Mouse (Mus musculus): ENCODE data around the gene Dmap1. TPM values are rescaled to one million over a fixed set of nuclear protein-coding genes. Genes with fewer than 3 reads are reported as not detected.

The Dmap1 gene
- total and polyA plus RNA-seq, 3 experiments = 45.2 to 69.7 TPM; not detected in 1

DNA sequence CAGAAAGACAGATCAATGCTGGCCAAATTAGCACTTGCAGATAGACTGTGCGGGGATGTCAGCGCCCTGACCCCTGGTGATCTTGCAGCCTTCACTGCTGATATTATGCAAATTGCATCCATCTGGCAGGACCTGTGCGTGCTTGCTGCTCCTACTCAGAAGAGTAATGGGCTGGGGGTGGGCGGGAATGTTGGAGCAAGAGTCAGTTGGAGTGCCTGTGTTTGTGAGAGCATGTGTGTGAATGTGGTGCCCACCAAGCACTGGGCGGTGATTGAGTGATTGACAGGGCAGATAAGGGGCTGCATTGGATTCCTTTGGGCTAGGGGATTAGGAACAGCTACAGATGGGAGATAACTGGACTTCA is 26.6 kb downstream of the Dmap1 start:
- Histone ChIP-seq H3K79me2 (ENCODE audit: control insufficient read depth, insufficient read depth, low read length, poor library complexity) (no peaks in the 10 kb centered on the region), H3K27ac (ENCODE audit: control insufficient read depth, low read depth, low read length) (no peak overlapping the region), H3K4me1 (ENCODE audit: control insufficient read depth in 1 of 2, insufficient read depth in 2 of 2, low read length in 2 of 2) (no peaks in the 10 kb centered on the region), H3K27me3 (ENCODE audit: control insufficient read depth in 1 of 2, insufficient read depth in 2 of 2, low read length in 2 of 2) (no peaks in the 10 kb centered on the region), H3K4me3 (ENCODE audit: control insufficient read depth in 1 of 2, insufficient read depth in 1 of 2, low read depth in 2 of 2, low read length in 2 of 2) (no peak overlapping the region), H3K9ac (ENCODE audit: control insufficient read depth, low read depth, low read length, poor library complexity, severe bottlenecking) (no peak overlapping the region), H3K9me3 (replicated peaks; ENCODE audit: insufficient read depth, low read length) (no peaks in the 10 kb centered on the region), H3K36me3 (ENCODE audit: control insufficient read depth in 1 of 2, insufficient read depth in 2 of 2, low read length in 2 of 2) (no peaks in the 10 kb centered on the region)
- TF ChIP-seq TAL1 (IDR thresholded peaks at IDR 0.05; ENCODE audit: low read length) (no peak), GATA1 (IDR thresholded peaks at IDR 0.05; ENCODE audit: low read depth, low read length) (0 out of 2 replicates have a peak, but pooled peaks have one; percentile 18)
- DNase-seq (ENCODE audit: low read depth, low spot score) = no peak

DNA sequence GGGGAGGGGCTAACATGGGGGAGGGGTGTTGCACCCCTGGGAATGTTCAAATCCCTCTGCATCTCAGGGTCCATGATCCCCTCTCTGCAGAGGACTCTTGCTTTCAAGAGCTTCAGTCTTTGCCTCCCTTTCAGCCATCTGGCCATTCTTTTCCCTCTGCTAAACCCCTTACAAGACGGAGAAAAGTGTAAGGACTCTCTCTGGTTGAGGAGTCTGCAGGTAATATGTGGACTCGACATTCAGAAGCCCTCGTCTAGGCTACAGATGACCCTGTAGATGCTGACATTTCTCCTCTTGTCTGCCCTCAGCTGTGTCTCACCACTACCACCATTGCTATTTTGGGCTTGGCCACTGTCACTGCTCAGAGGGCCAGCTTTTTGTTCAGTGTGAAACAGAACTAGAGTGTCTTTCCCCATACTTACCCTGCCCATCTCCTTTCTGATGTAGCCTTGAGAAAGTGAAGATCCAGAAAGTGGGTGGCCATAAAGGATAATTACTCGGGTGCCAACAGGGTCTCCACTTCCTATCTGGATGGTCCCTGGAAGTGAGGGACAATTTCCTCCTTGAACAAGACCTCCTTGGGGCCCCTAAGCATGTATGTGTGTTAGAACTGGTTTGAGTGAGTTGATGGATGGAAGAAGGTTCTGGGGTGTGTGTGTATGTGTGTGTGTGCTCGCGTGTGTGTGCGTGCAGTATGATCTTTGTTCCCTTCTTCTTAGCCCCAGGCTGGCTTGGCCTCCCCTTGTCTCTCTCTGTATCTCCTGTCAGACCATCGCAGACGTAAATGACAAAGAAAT is 27.2 kb downstream of the Dmap1 start:
- no peaks in the 10 kb centered on the region for H3K79me2 ChIP-seq (ENCODE audit: control insufficient read depth, insufficient read depth, low read length, poor library complexity)
- no peak overlapping the region for H3K9ac ChIP-seq (ENCODE audit: control insufficient read depth, low read depth, low read length, poor library complexity, severe bottlenecking)
- H3K9me3 ChIP-seq (replicated peaks; ENCODE audit: insufficient read depth, low read length) = no peaks in the 10 kb centered on the region
- DNase-seq (ENCODE audit: low read depth, low spot score) = no peak
- no peaks in the 10 kb centered on the region for H3K36me3 ChIP-seq (ENCODE audit: control insufficient read depth in 1 of 2, insufficient read depth in 2 of 2, low read length in 2 of 2)
- TF ChIP-seq MAX (IDR thresholded peaks at IDR 0.05; ENCODE audit: low read length) (no peak), MAZ (IDR thresholded peaks at IDR 0.05; ENCODE audit: low read depth, low read length) (no peak), POLR2AphosphoS2 (IDR thresholded peaks at IDR 0.05; ENCODE audit: low read length) (no peak), HCFC1 (IDR thresholded peaks at IDR 0.05; ENCODE audit: low read depth, low read length) (no peak), TBP (IDR thresholded peaks at IDR 0.05; ENCODE audit: low read depth, low read length) (no peak), CHD2 (IDR thresholded peaks at IDR 0.05; ENCODE audit: low read length) (no peak), MXI1 (IDR thresholded peaks at IDR 0.05; ENCODE audit: low read depth, low read length) (no peak), SIN3A (IDR thresholded peaks at IDR 0.05; ENCODE audit: low read length) (no peak), MYC (IDR thresholded peaks at IDR 0.05; ENCODE audit: low read depth, low read length) (no peak)
- no peaks in the 10 kb centered on the region for H3K27me3 ChIP-seq (ENCODE audit: control insufficient read depth in 1 of 2, insufficient read depth in 2 of 2, low read length in 2 of 2)
- H3K27ac ChIP-seq (ENCODE audit: control insufficient read depth, low read depth, low read length) = no peak overlapping the region
- H3K4me1 ChIP-seq (ENCODE audit: control insufficient read depth in 1 of 2, insufficient read depth in 2 of 2, low read length in 2 of 2) = no peaks in the 10 kb centered on the region
- H3K4me3 ChIP-seq (ENCODE audit: control insufficient read depth in 1 of 2, insufficient read depth in 1 of 2, low read depth in 2 of 2, low read length in 2 of 2) = no peak overlapping the region

DNA sequence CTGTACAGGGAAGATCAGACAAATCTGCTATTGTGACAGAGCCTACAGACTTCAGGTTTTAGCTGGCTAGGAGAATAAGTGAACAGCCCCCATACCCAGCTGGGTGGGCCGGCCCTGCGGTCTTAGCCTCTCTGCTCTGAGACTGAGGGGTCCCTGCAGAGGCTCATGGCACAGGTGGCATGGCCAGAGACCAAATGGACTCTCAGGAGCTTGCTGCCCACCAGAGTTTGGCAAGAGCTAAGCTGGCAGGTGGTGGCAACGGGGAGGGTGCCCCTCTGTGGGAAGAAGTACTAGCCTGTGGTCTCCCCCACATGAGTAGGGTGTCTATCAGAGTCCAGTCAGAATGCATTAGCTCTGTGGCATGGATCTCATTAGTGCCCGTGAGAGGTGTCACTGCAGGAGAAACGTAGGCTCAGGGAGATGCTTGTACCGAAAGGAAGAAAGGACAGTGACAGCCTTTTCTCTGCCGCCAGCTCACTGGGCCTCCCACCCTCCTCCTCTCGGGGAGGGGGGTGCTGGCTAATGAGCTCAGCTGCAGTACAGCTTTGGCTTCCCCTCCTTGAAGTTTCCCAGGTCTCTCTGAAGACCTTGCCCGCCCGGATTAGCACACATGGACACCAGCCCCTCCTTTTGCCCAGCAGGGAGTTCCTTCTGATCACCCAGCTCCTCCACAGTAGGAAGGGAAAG is 27.9 kb downstream of the Dmap1 start:
- H3K27ac ChIP-seq (ENCODE audit: control insufficient read depth, low read depth, low read length) = no peak overlapping the region
- no peak overlapping the region for H3K4me3 ChIP-seq (ENCODE audit: control insufficient read depth in 1 of 2, insufficient read depth in 1 of 2, low read depth in 2 of 2, low read length in 2 of 2)
- no peaks in the 10 kb centered on the region for H3K36me3 ChIP-seq (ENCODE audit: control insufficient read depth in 1 of 2, insufficient read depth in 2 of 2, low read length in 2 of 2)
- H3K4me1 ChIP-seq (ENCODE audit: control insufficient read depth in 1 of 2, insufficient read depth in 2 of 2, low read length in 2 of 2) = no peaks in the 10 kb centered on the region
- no peaks in the 10 kb centered on the region for H3K9me3 ChIP-seq (replicated peaks; ENCODE audit: insufficient read depth, low read length)
- no peaks in the 10 kb centered on the region for H3K27me3 ChIP-seq (ENCODE audit: control insufficient read depth in 1 of 2, insufficient read depth in 2 of 2, low read length in 2 of 2)
- no peak for TF ChIP-seq POLR2A (IDR thresholded peaks at IDR 0.05; ENCODE audit: control insufficient read depth in 1 of 2, insufficient read depth in 1 of 2, low read depth in 1 of 2, low read length in 2 of 2, poor library complexity in 1 of 2)
- no peak for TF ChIP-seq ETS1 (IDR thresholded peaks at IDR 0.05; ENCODE audit: low read depth, low read length)
- no peak for TF ChIP-seq POLR2AphosphoS5 (IDR thresholded peaks at IDR 0.05; ENCODE audit: borderline replicate concordance, low read depth, low read length)
- TF ChIP-seq SIN3A (IDR thresholded peaks at IDR 0.05; ENCODE audit: low read length) = no peak
- no peak for TF ChIP-seq GATA1 (IDR thresholded peaks at IDR 0.05; ENCODE audit: low read depth, low read length)
- TF ChIP-seq TBP (IDR thresholded peaks at IDR 0.05; ENCODE audit: low read depth, low read length) = no peak
- no peak for TF ChIP-seq MEF2A (IDR thresholded peaks at IDR 0.05; ENCODE audit: extremely low read depth, insufficient replicate concordance, low read depth, low read length, poor library complexity, severe bottlenecking)
- no peak for TF ChIP-seq MYC (IDR thresholded peaks at IDR 0.05; ENCODE audit: low read depth, low read length)
- TF ChIP-seq TCF12 (IDR thresholded peaks at IDR 0.05; ENCODE audit: low read depth, low read length) = no peak
- TF ChIP-seq NRF1 (IDR thresholded peaks at IDR 0.05; ENCODE audit: insufficient read depth, low read depth, low read length, poor library complexity, severe bottlenecking) = no peak
- DNase-seq (ENCODE audit: low read depth, low spot score) = no peak
- no peaks in the 10 kb centered on the region for H3K79me2 ChIP-seq (ENCODE audit: control insufficient read depth, insufficient read depth, low read length, poor library complexity)
- no peak overlapping the region for H3K9ac ChIP-seq (ENCODE audit: control insufficient read depth, low read depth, low read length, poor library complexity, severe bottlenecking)

Data from MEL (cell line).